20 mouse cellular contexts compared by ENCODE assay signal in genomic region chr17:30831170-30831569, GRCm38 (mm10).
DNase-seq lines count a peak whose midpoint lies in the region; ATAC-seq and TF ChIP-seq lines count a peak whose summit lies in the region.
"Had no signal": no experiment of that assay in that cellular context is flagged by ENCODE, and none has a peak within 500 bp of the region (broad histone marks: within the 10 kb centered on the region; RNA-seq: fewer than 3 reads in every experiment).

No protein-coding gene starts in this region.

- no peaks in the 10 kb centered on the region for H3K4me1 ChIP-seq in forebrain, postnatal 0 days (ENCODE audit: insufficient read depth)
- peaks cover under 1% of the 10 kb centered on the region for H3K4me1 ChIP-seq in forebrain, embryonic 10.5 days
- peaks cover 57% of the 10 kb centered on the region for H3K4me1 ChIP-seq in E14TG2a.4 (replicated peaks; ENCODE audit: low read depth, low read length)
- H3K4me1 ChIP-seq: lung, embryonic 15.5 days; midbrain, embryonic 15.5 days had no signal

- H3K4me3 ChIP-seq in forebrain, postnatal 0 days (ENCODE audit: low read depth, low read length), result no peak overlapping the region
- H3K4me3 ChIP-seq in forebrain, embryonic 10.5 days, result no peak overlapping the region
- no peak overlapping the region for H3K4me3 ChIP-seq in left cerebral cortex, adult 2 months
- no peak overlapping the region for H3K4me3 ChIP-seq in E14TG2a.4 (replicated peaks; ENCODE audit: low read length)
- H3K4me3 ChIP-seq: heart, embryonic 10.5 days; lung, embryonic 15.5 days; midbrain, embryonic 15.5 days had no signal

- peak; percentile 10; the same call in 1 of the 2 replicates for TF ChIP-seq CTCF in forebrain, postnatal 0 days (IDR thresholded peaks at IDR 0.05; ENCODE audit: low read depth)
- TF ChIP-seq CTCF in left cerebral cortex, adult 2 months (IDR thresholded peaks at IDR 0.05), result peak; percentile 14
- peak; percentile 97 for TF ChIP-seq CTCF in E14TG2a.4 (conservative IDR thresholded peaks at IDR 0.05; ENCODE audit: low read length)

- DNase-seq in forebrain, postnatal 0 days, result no peak
- no peak for DNase-seq in forebrain, embryonic 10.5 days (ENCODE audit: extremely low spot score, low spot score)
- DNase-seq in left cerebral cortex, adult 2 months (ENCODE audit: extremely low spot score in 1 of 2, low spot score in 2 of 2), result no peak
- DNase-seq in left cerebral cortex, adult 8-10 months (ENCODE audit: low spot score in 2 of 2), result no peak
- DNase-seq in induced T-regulatory cell, adult 2 months (ENCODE audit: low read depth), result peak; percentile 9
- DNase-seq: adrenal gland, adult 2 months; cerebellum, adult 11-12 months; cerebellum, postnatal 14 days; kidney, adult 18-20 months; lung, postnatal 4 days; right cerebral cortex, adult 18-20 months; right cerebral cortex, postnatal 4 days; thymus, postnatal 36 days had no signal

- WGBS in forebrain, postnatal 0 days, result 100% methylated on average over 2 of the region's 2 CpGs
- 98% methylated on average over 2 of the region's 2 CpGs for WGBS in forebrain, embryonic 10.5 days

- H3K27ac ChIP-seq in forebrain, postnatal 0 days (ENCODE audit: low read depth, low read length), result no peak overlapping the region
- no peak overlapping the region for H3K27ac ChIP-seq in forebrain, embryonic 10.5 days
- no peak overlapping the region for H3K27ac ChIP-seq in left cerebral cortex, adult 2 months
- H3K27ac ChIP-seq: heart, embryonic 10.5 days; kidney, postnatal 0 days; lung, embryonic 15.5 days; midbrain, embryonic 15.5 days had no signal

- H3K4me2 ChIP-seq in forebrain, postnatal 0 days (ENCODE audit: low read depth), result no peak overlapping the region
- H3K4me2 ChIP-seq: lung, embryonic 15.5 days; midbrain, embryonic 15.5 days had no signal

- no peaks in the 10 kb centered on the region for H3K9me3 ChIP-seq in forebrain, postnatal 0 days (ENCODE audit: low read length)
- H3K9me3 ChIP-seq in forebrain, embryonic 10.5 days, result peaks cover 5% of the 10 kb centered on the region; the same call in 1 of the 2 replicates
- H3K9me3 ChIP-seq in E14TG2a.4 (ENCODE audit: low read length), result no peaks in the 10 kb centered on the region
- H3K9me3 ChIP-seq: heart, embryonic 10.5 days; lung, embryonic 15.5 days; midbrain, embryonic 15.5 days had no signal

- intact Hi-C loops in left cerebral cortex, adult 2 months (cut with DNase I), result no loop called here

- no peaks in the 10 kb centered on the region for H3K27me3 ChIP-seq in forebrain, postnatal 0 days (ENCODE audit: insufficient read depth, low read length)
- no peaks in the 10 kb centered on the region for H3K27me3 ChIP-seq in forebrain, embryonic 10.5 days (ENCODE audit: poor library complexity, severe bottlenecking)
- no peaks in the 10 kb centered on the region for H3K27me3 ChIP-seq in E14TG2a.4 (ENCODE audit: insufficient read depth, low read length)
- H3K27me3 ChIP-seq: lung, embryonic 15.5 days; midbrain, embryonic 15.5 days had no signal

- H3K36me3 ChIP-seq in forebrain, postnatal 0 days (ENCODE audit: insufficient read depth), result no peaks in the 10 kb centered on the region
- H3K36me3 ChIP-seq in forebrain, embryonic 10.5 days (replicated peaks), result no peaks in the 10 kb centered on the region
- peaks cover 49% of the 10 kb centered on the region for H3K36me3 ChIP-seq in E14TG2a.4 (ENCODE audit: insufficient read depth, low read length)
- H3K36me3 ChIP-seq: heart, embryonic 10.5 days; lung, embryonic 15.5 days; midbrain, embryonic 15.5 days had no signal

- no peak for ATAC-seq in forebrain, postnatal 0 days
- no peak for ATAC-seq in megakaryocyte progenitor cell, adult 5-6 weeks (replicated peaks; ENCODE audit: poor library complexity)
- ATAC-seq: hindbrain, embryonic 16.5 days; midbrain, embryonic 15.5 days had no signal

- no peak overlapping the region for H3K9ac ChIP-seq in forebrain, postnatal 0 days
- H3K9ac ChIP-seq: lung, embryonic 15.5 days; midbrain, embryonic 15.5 days had no signal

Comparison
In these comparisons a context has a peak if more than half of its experiments do, and no peak if none do; other contexts are left out.
1. CTCF ChIP-seq: peak in every context shown above with its lines; median percentile 97 in E14TG2a.4; 14 in left cerebral cortex, adult 2 months; 10 in forebrain, postnatal 0 days.